Mouse (Mus musculus) liver, embryonic 14.5 days (tissue): ENCODE results near the gene Wdr86.

Experiments used
- CTCF ChIP-seq: IDR thresholded peaks from 2 replicates; pipeline ENCODE4 v1.5.1; 2016; ENCODE audit warnings: antibody characterized with exemption, low read depth, control low read depth
- EP300 ChIP-seq: IDR thresholded peaks from 2 replicates; pipeline ENCODE4 v1.6.1; 2016; ENCODE audit warnings: antibody characterized with exemption, low read depth

DNA sequence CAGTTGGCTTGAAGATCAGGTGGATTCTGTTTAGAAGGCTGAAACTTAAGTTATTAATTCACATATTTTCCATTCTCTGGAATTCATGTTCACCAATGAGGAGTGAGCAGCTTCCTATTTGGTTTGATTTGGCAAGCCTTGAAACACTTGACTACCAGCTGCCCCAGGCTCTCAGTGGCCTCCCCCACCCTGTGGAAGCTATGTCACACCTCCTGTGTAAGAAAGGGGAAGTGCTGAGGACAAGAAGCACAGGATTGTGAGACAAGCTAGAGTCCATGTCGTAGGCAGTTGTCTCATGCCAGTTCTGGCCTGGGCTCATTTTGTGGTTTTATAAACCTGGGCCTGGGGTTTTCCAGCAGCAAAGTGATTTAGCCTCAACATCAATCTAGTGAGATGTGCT, 42.8 kb downstream of the Wdr86 start:
- TF ChIP-seq EP300 = no peak
- no peak for TF ChIP-seq CTCF
